Mouse (Mus musculus) liver, embryonic 14.5 days (tissue): ENCODE measurements around the gene Nus1. TPM values are rescaled to one million over a fixed set of nuclear protein-coding genes. Genes with fewer than 3 reads are reported as not detected.

Source experiments
- ATAC-seq: fragments of 200-750 bp; cut with Nextera tagmentation; 2 replicates; pipeline ENCODE4 v1.8.0; 2017; ENCODE audit warnings: moderate number of reproducible peaks, mild to moderate bottlenecking, moderate library complexity; ENCODE audit not compliant: insufficient read depth
- DNase-seq, 3 experiments: peaks; one replicate each; pipeline ENCODE4 v3.0.0-alpha.2; 2012 to 2013; ENCODE audit warnings: low read depth in 3 of 3, low spot score in 3 of 3
- H3K27ac ChIP-seq: fragments of 300-500 bp; sonication (generic); 2 replicates; pipeline ENCODE4 v1.5.1; 2014; ENCODE audit warnings: moderate library complexity, mild to moderate bottlenecking, control low read depth, inconsistent platforms
- H3K27me3 ChIP-seq: fragments of 300-500 bp; sonication (generic); 2 replicates; pipeline ENCODE4 v1.6.1; 2014; ENCODE audit warnings: mild to moderate bottlenecking, low read length, moderate library complexity; ENCODE audit not compliant: control insufficient read depth, insufficient read depth
- H3K36me3 ChIP-seq: fragments of 300-500 bp; sonication (generic); replicated peaks from 2 replicates; pipeline ENCODE4 v1.6.1; 2014; ENCODE audit warnings: low read depth; ENCODE audit not compliant: control insufficient read depth, insufficient read depth
- H3K4me1 ChIP-seq, 2 experiments: fragments of 200-500 bp in 1 of 2; fragments of 300-500 bp in 1 of 2; sonication (generic) in 1 of 2; replicated peaks; 2 replicates each; pipeline ENCODE4 v1.6.1; 2012 to 2014; ENCODE audit warnings: antibody characterized with exemption in 1 of 2, inconsistent platforms in 1 of 2, low read length in 1 of 2; ENCODE audit not compliant: control insufficient read depth in 2 of 2, insufficient read depth in 2 of 2
- H3K4me2 ChIP-seq: fragments of 300-500 bp; sonication (generic); 2 replicates; pipeline ENCODE4 v1.6.1; 2014; ENCODE audit warnings: low read depth, mild to moderate bottlenecking, control low read depth, moderate library complexity
- H3K4me3 ChIP-seq, 2 experiments: fragments of 200-500 bp in 1 of 2; fragments of 300-500 bp in 1 of 2; sonication (generic) in 1 of 2; 2 replicates each; pipeline ENCODE4 v1.5.1; 2012 to 2014; ENCODE audit warnings: low read depth in 2 of 2, low read length in 2 of 2, mild to moderate bottlenecking in 2 of 2, control low read depth in 1 of 2, inconsistent platforms in 1 of 2, moderate library complexity in 1 of 2; ENCODE audit not compliant: insufficient read depth in 1 of 2
- H3K9ac ChIP-seq: fragments of 300-500 bp; sonication (generic); replicated peaks from 2 replicates; pipeline ENCODE4 v1.6.1; 2014; ENCODE audit warnings: mild to moderate bottlenecking, control low read depth, moderate library complexity
- H3K9me3 ChIP-seq: fragments of 300-500 bp; sonication (generic); 2 replicates; pipeline ENCODE4 v1.6.1; 2016; ENCODE audit warnings: low read length, mixed read lengths; ENCODE audit not compliant: control insufficient read depth
- CTCF ChIP-seq: IDR thresholded peaks from 2 replicates; pipeline ENCODE4 v1.5.1; 2016; ENCODE audit warnings: antibody characterized with exemption, low read depth, control low read depth
- EP300 ChIP-seq: IDR thresholded peaks from 2 replicates; pipeline ENCODE4 v1.6.1; 2016; ENCODE audit warnings: antibody characterized with exemption, low read depth
- WGBS: fragments of 180-500 bp; shearing (Covaris S2); extraction: QIAGEN DNeasy Blood & Tissue Kit; methylation state at CpG from one replicate; pipeline ENCODE4 v1.1.7; 2014; ENCODE audit not compliant: insufficient replicate concordance; 5-methylcytosine and 5-hydroxymethylcytosine counted together
- polyA plus RNA-seq, 2 experiments: library from polyadenylated mRNA; depleted of rRNA in 1 of 2; stranded (reverse) in 1 of 2; unstranded in 1 of 2; fragments of >200 nt; fragmentation: Nextera tagmentation in 1 of 2; extraction: Ambion mirVana in 1 of 2; gene quantifications; 2 replicates each; pipeline versions ENCODE4 v1.2.1 to v1.2.3; 2012 to 2014

Gene Nus1
- polyA plus RNA-seq, 2 experiments = 4.9 to 8.4 TPM

GRCm38 (mm10) chr10:52430953-52431352 is 13.6 kb downstream of the Nus1 start:
- DNase-seq = no peak
- Histone ChIP-seq H3K36me3 (peaks cover 28% of the 10 kb centered on the region), H3K27ac (no peak overlapping the region), H3K27me3 (no peaks in the 10 kb centered on the region), H3K4me1 (no peaks in the 10 kb centered on the region; a peak in 1 of 4 replicates), H3K4me2 (no peak overlapping the region), H3K9ac (no peak overlapping the region), H3K9me3 (no peaks in the 10 kb centered on the region), H3K4me3 (no peak overlapping the region)
- TF ChIP-seq CTCF = no peak
- no peak for TF ChIP-seq EP300
- ATAC-seq = no peak
- WGBS = 60% methylated on average over 1 of the region's 1 CpGs

GRCm38 (mm10) chr10:52434836-52435235 is 17.5 kb downstream of the Nus1 start:
- 87% methylated on average over 8 of the region's 8 CpGs for WGBS

GRCm38 (mm10) chr10:52460614-52461013 is 43.3 kb downstream of the Nus1 start:
- WGBS = 39% methylated on average over 2 of the region's 2 CpGs

More at GRCm38 (mm10) chr10:52434836-52435235, 17.5 kb downstream of the Nus1 start:
- no peaks in the 10 kb centered on the region for H3K4me1 ChIP-seq
- no peaks in the 10 kb centered on the region for H3K9me3 ChIP-seq
- no peaks in the 10 kb centered on the region for H3K27me3 ChIP-seq
- no peak overlapping the region for H3K4me3 ChIP-seq
- H3K9ac ChIP-seq = no peak overlapping the region
- H3K4me2 ChIP-seq = no peak overlapping the region
- ATAC-seq (no peak), DNase-seq (no peak)
- no peak for TF ChIP-seq CTCF
- no peak for TF ChIP-seq EP300
- H3K27ac ChIP-seq = no peak overlapping the region
- peaks cover 35% of the 10 kb centered on the region for H3K36me3 ChIP-seq

GRCm38 (mm10) chr10:52463941-52464739 is 46.8 kb downstream of the Nus1 start:
- TF ChIP-seq CTCF (no peak), EP300 (no peak)
- H3K9me3 ChIP-seq = no peaks in the 10 kb centered on the region
- WGBS = 52% methylated on average over 7 of the region's 7 CpGs
- H3K4me1 ChIP-seq = no peaks in the 10 kb centered on the region
- ATAC-seq = no peak
- H3K4me3 ChIP-seq = no peak overlapping the region
- H3K36me3 ChIP-seq = no peaks in the 10 kb centered on the region
- no peak overlapping the region for H3K27ac ChIP-seq
- no peak overlapping the region for H3K4me2 ChIP-seq
- no peak overlapping the region for H3K9ac ChIP-seq
- no peaks in the 10 kb centered on the region for H3K27me3 ChIP-seq
- DNase-seq = no peak

More at GRCm38 (mm10) chr10:52460614-52461013, 43.3 kb downstream of the Nus1 start:
- TF ChIP-seq EP300 (no peak), CTCF (no peak)
- Histone ChIP-seq H3K4me1 (no peaks in the 10 kb centered on the region), H3K4me2 (no peak overlapping the region), H3K27me3 (no peaks in the 10 kb centered on the region), H3K9me3 (no peaks in the 10 kb centered on the region), H3K9ac (no peak overlapping the region), H3K4me3 (no peak overlapping the region), H3K27ac (no peak overlapping the region), H3K36me3 (no peaks in the 10 kb centered on the region)
- ATAC-seq = no peak
- DNase-seq = no peak

- H3K4me2 ChIP-seq = no peak overlapping the region
- H3K4me3 ChIP-seq = no peak overlapping the region
- no peak overlapping the region for H3K9ac ChIP-seq
- TF ChIP-seq CTCF = no peak
- no peak for TF ChIP-seq EP300
- ATAC-seq = no peak
- no peaks in the 10 kb centered on the region for H3K9me3 ChIP-seq
- DNase-seq = no peak
- WGBS = 45% methylated on average over 4 of the region's 4 CpGs
- H3K27ac ChIP-seq = no peak overlapping the region
- no peaks in the 10 kb centered on the region for H3K36me3 ChIP-seq
- no peaks in the 10 kb centered on the region for H3K27me3 ChIP-seq
- H3K4me1 ChIP-seq = no peaks in the 10 kb centered on the region
Measured at GRCm38 (mm10) chr10:52471520-52471919, 54.2 kb downstream of the Nus1 start.

Other genes starting within 250 kb of the Nus1 start
- gene Ros1, start 222.3 kb upstream of the Nus1 start, polyA plus RNA-seq (2012; rRNA removed) = 0.02 and 0.03 TPM in 2 replicates
- gene Ros1, start 222.3 kb upstream of the Nus1 start, polyA plus RNA-seq (2014; fragmentation: Nextera tagmentation; extraction: Ambion mirVana) = 0.03 and 0.05 TPM in 2 replicates
- 1.8 and 1.9 TPM in 2 replicates for gene Dcbld1, start 183.9 kb upstream of the Nus1 start, polyA plus RNA-seq (2012; rRNA removed)
- gene Dcbld1, start 183.9 kb upstream of the Nus1 start, polyA plus RNA-seq (2014; fragmentation: Nextera tagmentation; extraction: Ambion mirVana) = 2.9 and 3.1 TPM in 2 replicates
- gene Gm26741, start 58.8 kb upstream of the Nus1 start, polyA plus RNA-seq (2012; rRNA removed) = not detected in 2 replicates
- gene Gm26741, start 58.8 kb upstream of the Nus1 start, polyA plus RNA-seq (2014; fragmentation: Nextera tagmentation; extraction: Ambion mirVana) = not detected in 2 replicates
- gene Gopc, start 35.4 kb upstream of the Nus1 start, polyA plus RNA-seq (2012; rRNA removed) = 1.8 and 3.0 TPM in 2 replicates
- 2.8 and 4.0 TPM in 2 replicates for gene Gopc, start 35.4 kb upstream of the Nus1 start, polyA plus RNA-seq (2014; fragmentation: Nextera tagmentation; extraction: Ambion mirVana)
- gene Nepn, start 28.6 kb upstream of the Nus1 start, polyA plus RNA-seq (2012; rRNA removed) = 0.01 TPM in 1 of 2 replicates, not detected in the other
- gene Nepn, start 28.6 kb upstream of the Nus1 start, polyA plus RNA-seq (2014; fragmentation: Nextera tagmentation; extraction: Ambion mirVana) = 0.10 TPM in 1 of 2 replicates, not detected in the other